ENCODE assay signal across 11 mouse cellular contexts in the genomic region with DNA sequence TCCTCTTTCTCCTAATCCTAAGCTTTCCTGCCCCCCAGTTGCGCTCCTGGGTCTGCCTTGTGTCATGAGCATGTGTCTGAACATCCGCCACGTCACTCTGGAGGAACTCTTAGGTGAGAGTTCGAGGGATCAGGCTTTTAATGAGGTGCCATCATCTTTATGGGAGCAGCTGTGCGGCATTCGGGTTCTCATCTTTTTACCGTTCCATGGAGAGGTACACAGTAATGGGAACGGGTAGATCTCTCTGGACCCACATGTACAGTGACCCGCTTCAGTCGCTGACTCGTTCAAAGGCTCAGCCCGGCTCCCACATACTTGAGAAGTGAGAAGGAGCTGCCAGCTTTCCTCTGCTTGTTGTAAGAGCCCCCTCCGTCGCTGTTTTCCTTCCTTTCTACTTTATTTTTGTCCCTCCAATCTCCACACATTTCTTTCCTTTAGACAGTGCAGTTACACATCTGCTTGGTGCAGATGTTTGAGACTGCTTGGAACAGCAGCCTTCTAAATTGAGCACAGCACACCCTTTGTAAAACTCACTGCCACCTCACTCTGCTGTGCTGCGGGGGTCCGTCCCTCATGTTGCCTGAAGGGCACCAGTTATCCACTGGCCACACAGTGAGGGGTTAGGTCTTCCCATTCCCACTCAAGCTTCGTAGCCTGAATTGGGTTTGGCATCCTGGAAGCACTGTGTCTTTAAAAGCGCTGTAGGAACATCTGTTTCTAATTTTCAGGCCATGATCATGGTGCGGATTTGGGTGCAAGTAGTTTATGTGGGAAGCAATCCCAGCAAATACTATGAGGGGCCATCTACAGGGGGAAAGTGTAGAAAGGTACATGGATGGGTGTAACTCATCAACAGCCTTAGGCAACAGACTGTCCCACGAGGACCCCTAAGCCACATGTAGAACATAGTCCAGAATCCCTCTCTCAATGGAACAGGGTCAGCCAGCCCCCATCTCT.
DNase-seq lines count a peak whose midpoint lies in the region; ATAC-seq and TF ChIP-seq lines count a peak whose summit lies in the region.
"Had no signal": no experiment of that assay in that cellular context is flagged by ENCODE, and none has a peak within 500 bp of the region (broad histone marks: within the 10 kb centered on the region; RNA-seq: fewer than 3 reads in every experiment).

No protein-coding gene starts in this region.

- H3K4me3 ChIP-seq in intestine, embryonic 14.5 days (ENCODE audit: low read depth, low read length): no peak overlapping the region
- no peak overlapping the region for H3K4me3 ChIP-seq in intestine, postnatal 0 days (ENCODE audit: low read depth, low read length)
- H3K4me3 ChIP-seq in embryonic facial prominence, embryonic 10.5 days: no peak overlapping the region
- H3K4me3 ChIP-seq in kidney, adult 2 months (ENCODE audit: insufficient read depth, low read depth, low read length): no peak overlapping the region
- H3K4me3 ChIP-seq: hindbrain, embryonic 13.5 days; megakaryocyte, embryonic 14.5 days had no signal

- no peak for TF ChIP-seq CTCF in intestine, postnatal 0 days (IDR thresholded peaks at IDR 0.05; ENCODE audit: low read depth)
- TF ChIP-seq CTCF in kidney, adult 2 months (conservative IDR thresholded peaks at IDR 0.05; ENCODE audit: insufficient read depth, insufficient read length, low read depth, low read length): no peak

- no peak overlapping the region for H3K4me2 ChIP-seq in intestine, embryonic 14.5 days (ENCODE audit: low read length)
- H3K4me2 ChIP-seq in intestine, postnatal 0 days (replicated peaks; ENCODE audit: low read depth): no peak overlapping the region
- H3K4me2 ChIP-seq: hindbrain, embryonic 13.5 days had no signal

- H3K36me3 ChIP-seq in intestine, embryonic 14.5 days (ENCODE audit: control insufficient read depth, insufficient read depth, low read length): no peaks in the 10 kb centered on the region
- H3K36me3 ChIP-seq in intestine, postnatal 0 days (ENCODE audit: control insufficient read depth, insufficient read depth): no peaks in the 10 kb centered on the region
- H3K36me3 ChIP-seq in embryonic facial prominence, embryonic 10.5 days (replicated peaks): no peaks in the 10 kb centered on the region
- no peaks in the 10 kb centered on the region for H3K36me3 ChIP-seq in kidney, adult 2 months (ENCODE audit: control insufficient read depth, insufficient read depth, low read length)
- H3K36me3 ChIP-seq: hindbrain, embryonic 13.5 days had no signal

- H3K4me1 ChIP-seq in intestine, embryonic 14.5 days (replicated peaks; ENCODE audit: control insufficient read depth, insufficient read depth, low read length): 0 out of 2 replicates have a peak, but pooled peaks cover 3% of the 10 kb centered on the region
- H3K4me1 ChIP-seq in intestine, postnatal 0 days (replicated peaks; ENCODE audit: control insufficient read depth, insufficient read depth, low read length): no peaks in the 10 kb centered on the region
- H3K4me1 ChIP-seq in embryonic facial prominence, embryonic 10.5 days: peaks cover 23% of the 10 kb centered on the region
- H3K4me1 ChIP-seq in kidney, adult 2 months (ENCODE audit: control insufficient read depth, insufficient read depth, low read length): no peaks in the 10 kb centered on the region
- H3K4me1 ChIP-seq: hindbrain, embryonic 13.5 days; megakaryocyte, embryonic 14.5 days had no signal

- ATAC-seq in intestine, embryonic 14.5 days (replicated peaks; ENCODE audit: low FRiP score, low TSS enrichment, low read depth): no peak
- ATAC-seq in intestine, postnatal 0 days: no peak

- no peaks in the 10 kb centered on the region for H3K27me3 ChIP-seq in intestine, embryonic 14.5 days (replicated peaks; ENCODE audit: control insufficient read depth, insufficient read depth, low read length)
- H3K27me3 ChIP-seq in intestine, postnatal 0 days (replicated peaks; ENCODE audit: control insufficient read depth, insufficient read depth, low read length): no peaks in the 10 kb centered on the region
- no peaks in the 10 kb centered on the region for H3K27me3 ChIP-seq in embryonic facial prominence, embryonic 10.5 days (replicated peaks; ENCODE audit: low read depth, poor library complexity, severe bottlenecking)
- no peaks in the 10 kb centered on the region for H3K27me3 ChIP-seq in kidney, adult 2 months (replicated peaks; ENCODE audit: control insufficient read depth, insufficient read depth, low read length)
- H3K27me3 ChIP-seq: hindbrain, embryonic 13.5 days; megakaryocyte, embryonic 14.5 days had no signal

- H3K27ac ChIP-seq in intestine, embryonic 14.5 days (ENCODE audit: low read depth): no peak overlapping the region
- no peak overlapping the region for H3K27ac ChIP-seq in intestine, postnatal 0 days (ENCODE audit: low read depth, low read length)
- 0 out of 2 replicates have a peak overlapping the region, but pooled peaks have one; percentile 10 for H3K27ac ChIP-seq in embryonic facial prominence, embryonic 10.5 days (replicated peaks)
- no peak overlapping the region for H3K27ac ChIP-seq in kidney, adult 2 months (ENCODE audit: insufficient read depth, low read depth, low read length)
- H3K27ac ChIP-seq: hindbrain, embryonic 13.5 days had no signal

- no peak for TF ChIP-seq POLR2A in kidney, adult 2 months (IDR thresholded peaks at IDR 0.05; ENCODE audit: low read depth, low read length)

- intact Hi-C loops in heart, postnatal 10 days (cut with DNase I): no loop called here

- no peak overlapping the region for H3K9ac ChIP-seq in intestine, embryonic 14.5 days (ENCODE audit: low read length)
- H3K9ac ChIP-seq in intestine, postnatal 0 days (ENCODE audit: low read depth, low read length): no peak overlapping the region
- H3K9ac ChIP-seq: hindbrain, embryonic 13.5 days had no signal

- WGBS in intestine, embryonic 14.5 days: 68% methylated on average over 20 of the region's 20 CpGs
- 80% methylated on average over 20 of the region's 20 CpGs for whole genome bisulfite sequencing in intestine, postnatal 0 days
- 62% methylated on average over 20 of the region's 20 CpGs for WGBS in embryonic facial prominence, embryonic 10.5 days
- WGBS in kidney, adult 2 months: 70% methylated on average over 20 of the region's 20 CpGs

- no peaks in the 10 kb centered on the region for H3K9me3 ChIP-seq in intestine, embryonic 14.5 days (ENCODE audit: control insufficient read depth, low read length)
- no peaks in the 10 kb centered on the region for H3K9me3 ChIP-seq in intestine, postnatal 0 days (ENCODE audit: control insufficient read depth)
- H3K9me3 ChIP-seq in embryonic facial prominence, embryonic 10.5 days: no peaks in the 10 kb centered on the region
- H3K9me3 ChIP-seq: hindbrain, embryonic 13.5 days had no signal

- DNase-seq in intestine, embryonic 14.5 days (ENCODE audit: low spot score): peak; percentile 42
- peak; percentile 10 for DNase-seq in adipocyte (ENCODE audit: low spot score)
- DNase-seq in embryonic facial prominence, embryonic 10.5 days (ENCODE audit: low spot score): peak; percentile 46
- peak; percentile 47 for DNase-seq in heart, postnatal 10 days
- no peak for DNase-seq in urinary bladder, postnatal 25 days (ENCODE audit: low spot score)
- DNase-seq in kidney, adult 2 months: no peak
- no peak for DNase-seq in spleen, postnatal 14 days (ENCODE audit: low spot score in 2 of 2)
- DNase-seq: kidney, postnatal 36 days had no signal

Comparison
In these comparisons a context has a peak if more than half of its experiments do, and no peak if none do; other contexts are left out.
1. DNase-seq: peak in intestine, embryonic 14.5 days (single experiment), adipocyte (single experiment), embryonic facial prominence, embryonic 10.5 days (single experiment) and heart, postnatal 10 days (2 of 2); none in urinary bladder, postnatal 25 days (single experiment), kidney, adult 2 months (single experiment) and spleen, postnatal 14 days (0 of 2).